ENCODE assay signal across 19 mouse cellular contexts in the genomic region with DNA sequence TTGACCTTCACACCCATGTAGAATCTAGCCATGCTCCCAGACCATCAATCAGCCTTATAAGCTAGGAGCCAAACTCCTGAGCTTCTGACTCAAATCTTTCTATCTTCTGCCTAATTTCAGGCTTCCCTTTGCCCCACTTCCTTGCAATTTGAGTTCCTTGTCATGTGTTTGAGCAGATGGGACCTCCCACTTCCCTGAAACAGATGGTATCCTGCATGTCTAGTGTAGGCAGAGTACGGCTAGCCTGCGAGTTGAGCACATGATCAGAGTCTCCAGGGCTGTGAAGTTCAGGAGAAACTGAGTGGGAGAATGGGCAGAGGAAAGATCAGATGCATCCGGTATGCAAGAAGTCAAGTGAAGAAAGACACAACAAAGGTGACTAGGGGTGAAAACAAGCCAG. TPM values are rescaled to one million over a fixed set of nuclear protein-coding genes. Genes with fewer than 3 reads are reported as not detected.
DNase-seq lines count a peak whose midpoint lies in the region; ATAC-seq and TF ChIP-seq lines count a peak whose summit lies in the region.
"Had no signal": no experiment of that assay in that cellular context is flagged by ENCODE, and none has a peak within 500 bp of the region (broad histone marks: within the 10 kb centered on the region; RNA-seq: fewer than 3 reads in every experiment).

No protein-coding gene starts in this region.

- H3K36me3 ChIP-seq in midbrain, postnatal 0 days (ENCODE audit: insufficient read depth, low read length): no peaks in the 10 kb centered on the region
- no peaks in the 10 kb centered on the region for H3K36me3 ChIP-seq in hindbrain, embryonic 14.5 days (replicated peaks; ENCODE audit: control insufficient read depth, insufficient read depth)
- H3K36me3 ChIP-seq: stomach, embryonic 15.5 days had no signal

- H3K27ac ChIP-seq in midbrain, postnatal 0 days (ENCODE audit: low read depth, low read length): no peak overlapping the region
- H3K27ac ChIP-seq in hindbrain, embryonic 14.5 days: no peak overlapping the region
- H3K27ac ChIP-seq: stomach, embryonic 15.5 days had no signal

- no peaks in the 10 kb centered on the region for H3K9me3 ChIP-seq in midbrain, postnatal 0 days (ENCODE audit: low read length)
- H3K9me3 ChIP-seq in hindbrain, embryonic 14.5 days (ENCODE audit: control insufficient read depth, low read length): no peaks in the 10 kb centered on the region
- H3K9me3 ChIP-seq: megakaryocyte, embryonic 14.5 days; stomach, embryonic 15.5 days had no signal

- TF ChIP-seq CTCF in midbrain, postnatal 0 days (IDR thresholded peaks at IDR 0.05): no peak

- DNase-seq in cerebellum, postnatal 10 days: peak; percentile 25 to 32
- no peak for DNase-seq in cerebellum, adult 18-20 months
- DNase-seq in frontal cortex, adult 2 months (ENCODE audit: extremely low spot score in 1 of 2, low spot score in 1 of 2): peak; percentile 75 to 89
- peak; percentile 89 for DNase-seq in layer of hippocampus, adult 9-11 months
- peak; percentile 69 to 97 for DNase-seq in left cerebral cortex, postnatal 25 days (ENCODE audit: low spot score in 2 of 2)
- no peak for DNase-seq in midbrain, postnatal 0 days (ENCODE audit: low spot score)
- no peak for DNase-seq in heart, adult 8-10 months (ENCODE audit: low spot score)
- no peak for DNase-seq in hindbrain, embryonic 14.5 days (ENCODE audit: low spot score)
- DNase-seq: adrenal gland, adult 2 months; cerebellum, adult 9-11 months; gastrocnemius, postnatal 25 days; kidney, adult 11 months; thymus, postnatal 36 days had no signal

- no peak overlapping the region for H3K4me3 ChIP-seq in midbrain, postnatal 0 days (ENCODE audit: low read depth, low read length)
- H3K4me3 ChIP-seq in hindbrain, embryonic 14.5 days (replicated peaks; ENCODE audit: low read length): no peak overlapping the region
- H3K4me3 ChIP-seq: megakaryocyte, embryonic 14.5 days; stomach, embryonic 15.5 days had no signal

- H3K4me1 ChIP-seq in midbrain, postnatal 0 days (ENCODE audit: insufficient read depth, low read length): no peaks in the 10 kb centered on the region
- no peaks in the 10 kb centered on the region for H3K4me1 ChIP-seq in hindbrain, embryonic 14.5 days (replicated peaks; ENCODE audit: control insufficient read depth, insufficient read depth, low read length)
- H3K4me1 ChIP-seq: megakaryocyte, embryonic 14.5 days; stomach, embryonic 15.5 days had no signal

- WGBS in midbrain, postnatal 0 days: 90% methylated on average over 3 of the region's 3 CpGs
- WGBS in hindbrain, embryonic 14.5 days: 62% methylated on average over 3 of the region's 3 CpGs

- H3K27me3 ChIP-seq in midbrain, postnatal 0 days (ENCODE audit: insufficient read depth, low read length): no peaks in the 10 kb centered on the region
- H3K27me3 ChIP-seq in hindbrain, embryonic 14.5 days (ENCODE audit: control insufficient read depth, insufficient read depth, low read length): no peaks in the 10 kb centered on the region
- H3K27me3 ChIP-seq: CH12.LX; megakaryocyte, embryonic 14.5 days; stomach, embryonic 15.5 days had no signal

- H3K4me2 ChIP-seq in midbrain, postnatal 0 days (ENCODE audit: low read depth, low read length, poor library complexity, severe bottlenecking): no peak overlapping the region
- H3K4me2 ChIP-seq in hindbrain, embryonic 14.5 days (replicated peaks): no peak overlapping the region
- H3K4me2 ChIP-seq: liver, embryonic 11.5 days; stomach, embryonic 15.5 days had no signal

- no peak overlapping the region for H3K9ac ChIP-seq in midbrain, postnatal 0 days (replicated peaks; ENCODE audit: low read length, poor library complexity, severe bottlenecking)
- no peak overlapping the region for H3K9ac ChIP-seq in hindbrain, embryonic 14.5 days
- H3K9ac ChIP-seq: stomach, embryonic 15.5 days had no signal

- ATAC-seq in midbrain, postnatal 0 days (ENCODE audit: low FRiP score): no peak
- no peak for ATAC-seq in hindbrain, embryonic 14.5 days (ENCODE audit: low FRiP score)

- intact Hi-C loops in left cerebral cortex, postnatal 25 days (cut with DNase I): loop anchor here (1.0 to 10.0 kb wide), 4 partner anchors 25 to 289 kb away; a partner anchor contains a TSS

RNA-seq across cellular contexts. Expression of a gene that starts 24.8 kb away (rescaled TPM):
- polyA plus RNA-seq in frontal cortex, adult 2 months (2012; rRNA removed): 17.4 and 19.4 TPM in 2 replicates
- 10 to 100 TPM; 45.5 to 54.6 TPM for total RNA-seq in left cerebral cortex, postnatal 25 days (2021)
- total RNA-seq in midbrain, postnatal 0 days (2014; rRNA removed): 20.7 and 21.0 TPM in 2 replicates
- 9.1 and 13.7 TPM in 2 replicates for polyA plus RNA-seq in midbrain, postnatal 0 days (2015; fragmentation: Nextera tagmentation; extraction: Ambion mirVana)
- total RNA-seq in heart, adult 8-10 months (2022): not detected
- polyA plus RNA-seq in hindbrain, embryonic 14.5 days (2014; fragmentation: Nextera tagmentation; extraction: Ambion mirVana): 18.8 and 21.8 TPM in 2 replicates
- total RNA-seq: adrenal gland, adult 2 months; CH12.LX; gastrocnemius, postnatal 25 days; monocyte, adult 5-6 weeks had no signal
- polyA plus RNA-seq: adrenal gland, adult 2 months; large intestine, adult 2 months had no signal

Comparison
In these comparisons a context has a peak if more than half of its experiments do, and no peak if none do; other contexts are left out.
1. DNase-seq: peak in cerebellum, postnatal 10 days (2 of 2), frontal cortex, adult 2 months (2 of 2), layer of hippocampus, adult 9-11 months (single experiment) and left cerebral cortex, postnatal 25 days (2 of 2); none in cerebellum, adult 18-20 months (0 of 2), midbrain, postnatal 0 days (single experiment), heart, adult 8-10 months (single experiment) and hindbrain, embryonic 14.5 days (single experiment).
2. RNA of a gene that starts 24.8 kb away (total RNA-seq): 45.5 to 54.6 TPM in left cerebral cortex, postnatal 25 days and 20.7 to 21.0 TPM in midbrain, postnatal 0 days; not detected in heart, adult 8-10 months; every median in the first group is over 10 times any median in the second.